Mouse (Mus musculus) midbrain, embryonic 14.5 days (tissue): ENCODE measurements at regions not wholly inside any gene's neighbourhood (a gene's known extent, or its start where the extent isn't known, plus 50 kb on each side); places are given as distances from the start of the nearest gene placed in this dataset.

ENCODE experiments used
- ATAC-seq: fragments of 200-750 bp; cut with Nextera tagmentation; 2 replicates; pipeline ENCODE4 v1.8.0; 2017; ENCODE audit warnings: moderate number of reproducible peaks, moderate library complexity; ENCODE audit not compliant: low FRiP score, low TSS enrichment
- DNase-seq: peaks from one replicate; pipeline ENCODE4 v3.0.0-alpha.2; 2015
- H3K27ac ChIP-seq: fragments of 300-500 bp; sonication (generic); replicated peaks from 2 replicates; pipeline ENCODE4 v1.5.1; 2014; ENCODE audit warnings: mild to moderate bottlenecking, low read depth, low read length, moderate library complexity
- H3K27me3 ChIP-seq: fragments of 300-500 bp; sonication (generic); 2 replicates; pipeline ENCODE4 v1.6.1; 2014; ENCODE audit warnings: low read length, control low read depth, mixed read lengths; ENCODE audit not compliant: control insufficient read depth, insufficient read depth
- H3K36me3 ChIP-seq: fragments of 300-500 bp; sonication (generic); 2 replicates; pipeline ENCODE4 v1.6.1; 2014; ENCODE audit warnings: low read length, control low read depth; ENCODE audit not compliant: control insufficient read depth, insufficient read depth
- H3K4me1 ChIP-seq: fragments of 300-500 bp; sonication (generic); 2 replicates; pipeline ENCODE4 v1.6.1; 2014; ENCODE audit warnings: mild to moderate bottlenecking, antibody characterized with exemption, low read length, control low read depth; ENCODE audit not compliant: control insufficient read depth, insufficient read depth
- H3K4me2 ChIP-seq: fragments of 300-500 bp; sonication (generic); 2 replicates; pipeline ENCODE4 v1.6.1; 2014; ENCODE audit warnings: mild to moderate bottlenecking, low read length, moderate library complexity
- H3K4me3 ChIP-seq: fragments of 300-500 bp; sonication (generic); replicated peaks from 2 replicates; pipeline ENCODE4 v1.5.1; 2014; ENCODE audit warnings: low read depth, low read length
- H3K9ac ChIP-seq: fragments of 300-500 bp; sonication (generic); replicated peaks from 2 replicates; pipeline ENCODE4 v1.6.1; 2014; ENCODE audit warnings: mild to moderate bottlenecking, low read length, moderate library complexity
- H3K9me3 ChIP-seq: fragments of 300-500 bp; sonication (generic); 2 replicates; pipeline ENCODE4 v1.6.1; 2016; ENCODE audit warnings: low read length, control low read depth, mixed read lengths; ENCODE audit not compliant: control insufficient read depth
- WGBS: fragments of 180-500 bp; shearing (Covaris S2); extraction: QIAGEN DNeasy Blood & Tissue Kit; methylation state at CpG from one replicate; pipeline ENCODE4 v1.1.7; 2014; 5-methylcytosine and 5-hydroxymethylcytosine counted together

GRCm38 (mm10) chr10:106058050-106058449 lies 216.9 kb upstream of the Mettl25 start:
- Histone ChIP-seq H3K4me3 (no peak overlapping the region), H3K27ac (no peak overlapping the region), H3K4me2 (no peak overlapping the region), H3K27me3 (no peaks in the 10 kb centered on the region), H3K9me3 (no peaks in the 10 kb centered on the region), H3K9ac (no peak overlapping the region), H3K4me1 (no peaks in the 10 kb centered on the region), H3K36me3 (no peaks in the 10 kb centered on the region)
- 88% methylated on average over 5 of the region's 5 CpGs for WGBS
- DNase-seq (no peak), ATAC-seq (no peak)

GRCm38 (mm10) chr10:106038497-106038896 lies 197.3 kb upstream of the Mettl25 start:
- Histone ChIP-seq H3K9ac (no peak overlapping the region), H3K27me3 (no peaks in the 10 kb centered on the region), H3K27ac (no peak overlapping the region), H3K36me3 (no peaks in the 10 kb centered on the region), H3K9me3 (no peaks in the 10 kb centered on the region), H3K4me2 (no peak overlapping the region), H3K4me3 (no peak overlapping the region), H3K4me1 (no peaks in the 10 kb centered on the region)
- ATAC-seq (no peak), DNase-seq (no peak)
- WGBS: 82% methylated on average over 1 of the region's 1 CpGs

DNA sequence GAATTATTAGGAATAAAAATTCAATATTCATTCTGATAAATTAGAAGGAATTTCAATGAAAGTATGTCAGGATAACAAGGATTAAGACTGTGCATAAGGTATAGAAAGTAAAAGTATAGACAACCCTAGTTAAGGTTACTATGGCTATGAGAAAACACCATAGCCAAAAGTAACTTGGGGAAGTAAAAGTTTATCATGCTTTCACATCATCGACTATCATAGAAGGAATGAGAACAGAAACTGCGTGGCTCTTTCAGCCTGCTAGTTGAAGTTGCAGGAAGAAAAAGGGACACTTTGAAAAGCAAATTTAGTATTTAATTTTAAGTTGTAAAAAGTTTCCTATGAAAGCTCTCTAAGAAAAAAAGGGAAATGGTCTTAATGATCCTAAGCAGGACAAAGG lies 196.9 kb upstream of the Mettl25 start:
- ATAC-seq: no peak
- WGBS: 92% methylated on average over 2 of the region's 2 CpGs

DNA sequence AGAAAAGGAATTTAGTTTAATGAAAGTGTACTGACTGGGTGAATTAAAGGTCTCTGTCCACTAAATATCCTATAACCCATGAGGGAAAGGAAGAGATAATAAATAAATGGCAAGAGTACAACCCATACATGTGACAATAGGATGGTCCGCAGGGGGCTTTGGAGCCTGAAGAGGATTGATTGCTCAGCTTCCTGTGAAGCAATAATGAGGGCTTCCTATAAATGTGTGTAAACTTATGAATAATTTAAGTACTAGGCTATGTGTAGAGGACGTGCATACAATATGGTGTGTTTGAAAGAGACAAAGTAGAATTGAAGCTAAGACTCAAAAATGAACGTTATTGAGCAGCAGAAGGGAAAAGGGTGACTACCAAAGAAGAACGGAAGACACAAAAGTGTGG lies 192.2 kb upstream of the Mettl25 start:
- H3K4me3 ChIP-seq: no peak overlapping the region
- H3K9ac ChIP-seq: no peak overlapping the region
- no peak overlapping the region for H3K27ac ChIP-seq
- H3K9me3 ChIP-seq: no peaks in the 10 kb centered on the region
- no peaks in the 10 kb centered on the region for H3K27me3 ChIP-seq
- DNase-seq (no peak), ATAC-seq (no peak)
- 72% methylated on average over 4 of the region's 4 CpGs for WGBS
- H3K36me3 ChIP-seq: no peaks in the 10 kb centered on the region
- no peaks in the 10 kb centered on the region for H3K4me1 ChIP-seq
- H3K4me2 ChIP-seq: no peak overlapping the region

More for the DNA sequence above, 196.9 kb upstream of the Mettl25 start:
- Histone ChIP-seq H3K4me1 (no peaks in the 10 kb centered on the region), H3K9me3 (no peaks in the 10 kb centered on the region), H3K4me3 (no peak overlapping the region), H3K9ac (no peak overlapping the region), H3K4me2 (no peak overlapping the region), H3K27ac (no peak overlapping the region), H3K27me3 (no peaks in the 10 kb centered on the region), H3K36me3 (no peaks in the 10 kb centered on the region)
- DNase-seq: no peak

- no peak overlapping the region for H3K9ac ChIP-seq
- H3K36me3 ChIP-seq: no peaks in the 10 kb centered on the region
- no peak overlapping the region for H3K27ac ChIP-seq
- no peaks in the 10 kb centered on the region for H3K9me3 ChIP-seq
- WGBS: 33% methylated on average over 1 of the region's 1 CpGs
- no peaks in the 10 kb centered on the region for H3K4me1 ChIP-seq
- DNase-seq: peak; percentile 39
- no peaks in the 10 kb centered on the region for H3K27me3 ChIP-seq
- H3K4me3 ChIP-seq: no peak overlapping the region
- H3K4me2 ChIP-seq: no peak overlapping the region
- no peak for ATAC-seq
Measured at GRCm38 (mm10) chr10:106024648-106025047, 183.5 kb upstream of the Mettl25 start.

- Histone ChIP-seq H3K36me3 (no peaks in the 10 kb centered on the region), H3K9ac (no peak overlapping the region), H3K4me3 (no peak overlapping the region), H3K4me2 (no peak overlapping the region), H3K4me1 (no peaks in the 10 kb centered on the region), H3K27ac (no peak overlapping the region), H3K9me3 (no peaks in the 10 kb centered on the region), H3K27me3 (no peaks in the 10 kb centered on the region)
- DNase-seq (peak; percentile 14), ATAC-seq (no peak)
- 64% methylated on average over 9 of the region's 9 CpGs for WGBS
Measured at GRCm38 (mm10) chr10:106023639-106024215, 182.5 kb upstream of the Mettl25 start.

DNA sequence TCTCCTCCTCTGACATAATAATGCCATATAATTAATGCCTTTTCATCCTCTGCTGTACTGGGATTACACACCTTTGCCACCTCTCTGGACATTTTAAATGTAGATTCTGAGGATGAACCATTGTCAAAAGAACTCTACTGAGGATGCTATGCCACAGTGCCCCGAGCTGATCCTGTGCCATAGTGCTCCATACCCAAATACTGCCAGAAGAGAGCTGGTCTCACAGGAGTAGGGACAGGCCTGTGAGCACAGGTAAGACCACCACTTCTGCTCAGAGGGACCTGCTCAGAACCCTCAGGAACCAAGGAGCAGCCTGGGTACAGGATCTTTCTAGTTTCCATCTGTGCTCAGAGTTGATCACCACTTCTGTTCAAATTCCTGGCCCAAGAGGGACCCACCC lies 174.8 kb upstream of the Mettl25 start:
- WGBS: 74% methylated on average over 1 of the region's 1 CpGs
- Histone ChIP-seq H3K9ac (no peak overlapping the region), H3K27ac (no peak overlapping the region), H3K9me3 (no peaks in the 10 kb centered on the region), H3K36me3 (no peaks in the 10 kb centered on the region), H3K27me3 (no peaks in the 10 kb centered on the region), H3K4me3 (no peak overlapping the region), H3K4me1 (no peaks in the 10 kb centered on the region), H3K4me2 (no peak overlapping the region)
- ATAC-seq (no peak), DNase-seq (no peak)

DNA sequence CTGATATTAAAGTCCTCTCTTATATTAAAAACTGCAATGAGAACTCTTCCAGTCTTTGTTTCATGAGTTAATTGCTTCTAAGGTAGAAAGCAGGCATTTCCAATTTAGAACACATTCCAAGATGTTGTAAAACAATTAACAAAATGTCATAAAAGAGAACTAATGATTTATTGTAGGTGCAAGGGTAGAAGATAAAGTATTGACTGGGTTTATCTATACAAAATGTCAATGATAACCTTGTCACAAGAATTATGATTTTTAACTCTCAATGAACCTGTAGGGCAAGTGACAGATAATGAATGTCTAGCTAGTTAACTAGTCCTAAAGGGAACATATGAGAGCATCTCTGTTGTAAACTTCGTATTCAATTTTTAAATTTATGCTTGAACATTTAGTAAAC lies 174.3 kb upstream of the Mettl25 start:
- Histone ChIP-seq H3K4me3 (no peak overlapping the region), H3K9me3 (no peaks in the 10 kb centered on the region), H3K4me2 (no peak overlapping the region), H3K9ac (no peak overlapping the region), H3K27me3 (no peaks in the 10 kb centered on the region), H3K36me3 (no peaks in the 10 kb centered on the region), H3K27ac (no peak overlapping the region), H3K4me1 (no peaks in the 10 kb centered on the region)
- ATAC-seq (no peak), DNase-seq (no peak)
- WGBS: 66% methylated on average over 1 of the region's 1 CpGs

- no peak overlapping the region for H3K4me2 ChIP-seq
- ATAC-seq (no peak), DNase-seq (no peak)
- no peaks in the 10 kb centered on the region for H3K27me3 ChIP-seq
- no peaks in the 10 kb centered on the region for H3K4me1 ChIP-seq
- WGBS: 39% methylated on average over 2 of the region's 2 CpGs
- H3K9me3 ChIP-seq: no peaks in the 10 kb centered on the region
- no peak overlapping the region for H3K27ac ChIP-seq
- no peaks in the 10 kb centered on the region for H3K36me3 ChIP-seq
- H3K4me3 ChIP-seq: no peak overlapping the region
- H3K9ac ChIP-seq: no peak overlapping the region
Measured at GRCm38 (mm10) chr10:106010131-106010530, 169.0 kb upstream of the Mettl25 start.
